Mouse (Mus musculus) regulatory T cell (primary cell): ENCODE results near the gene Arhgap22.

Source experiments
- in situ Hi-C: fragments of 300-600 bp; cut with MboI, MseI; formaldehyde crosslinking; loops from one replicate; pipeline ENCODE4 v1.15.1; 2025; ENCODE audit warnings: high pct_unique_total_duplicates

Gene Arhgap22

DNA sequence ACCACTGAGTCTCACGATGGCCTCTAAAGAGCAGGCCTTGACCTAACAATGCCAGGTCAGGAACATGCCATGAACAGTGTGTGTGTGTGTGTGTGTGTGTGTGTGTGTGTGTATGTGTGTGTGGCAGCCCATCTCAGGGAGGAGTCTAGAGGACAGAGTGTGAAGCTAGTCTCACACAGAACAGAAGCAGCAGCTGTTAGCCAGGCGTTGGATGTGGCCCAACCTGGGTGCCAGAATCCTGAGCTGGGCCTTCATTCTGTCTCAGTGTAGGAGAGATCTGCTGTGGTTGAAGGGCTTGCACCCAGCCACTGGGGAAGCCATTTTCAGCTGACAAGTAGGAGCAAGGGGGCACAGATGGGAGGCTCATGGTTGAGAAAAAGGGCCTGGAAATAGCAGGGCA lies 64.5 kb downstream of the Arhgap22 start:
- in situ Hi-C loops, result no loop called here

DNA sequence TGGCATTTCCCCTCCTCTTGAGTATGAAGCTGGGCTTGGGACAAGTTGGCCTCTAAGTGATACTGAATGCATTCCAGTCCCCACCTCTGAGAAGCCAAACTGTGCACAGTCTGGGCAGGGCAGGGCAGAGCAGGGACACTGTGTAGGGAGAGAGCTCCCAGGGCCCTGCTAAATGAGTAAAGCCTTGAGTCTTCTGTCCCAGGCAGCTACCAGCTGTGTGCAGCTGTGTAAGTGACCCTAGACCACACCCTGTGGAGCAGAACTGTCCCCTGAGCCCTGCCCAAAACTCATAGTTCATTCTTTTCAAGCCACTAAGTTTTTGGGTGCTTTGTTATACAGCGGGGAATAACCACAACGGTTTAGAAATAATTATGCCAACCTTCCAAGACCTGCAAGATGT lies 67.1 kb downstream of the Arhgap22 start:
- in situ Hi-C loops, result no loop called here

DNA sequence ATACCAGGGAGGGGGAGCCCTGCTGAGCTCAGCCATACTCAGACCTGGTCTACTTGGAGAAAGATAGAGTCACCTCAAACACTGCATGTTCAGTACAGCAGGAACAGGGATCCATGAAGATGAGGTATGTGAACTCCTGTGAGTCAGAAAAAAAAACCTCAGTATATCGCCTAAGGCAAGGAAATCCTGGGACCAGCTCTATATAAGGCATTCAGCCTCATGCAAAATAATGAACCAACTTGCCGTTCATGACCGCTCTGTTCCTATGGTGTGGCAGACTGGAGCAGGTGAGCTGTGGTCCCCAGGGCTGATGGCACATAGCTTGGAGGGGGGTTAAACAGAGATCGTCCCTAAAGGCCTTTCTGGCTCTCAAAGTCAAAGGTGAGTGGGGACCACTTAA lies 68.6 kb downstream of the Arhgap22 start:
- in situ Hi-C loops, result no loop called here

DNA sequence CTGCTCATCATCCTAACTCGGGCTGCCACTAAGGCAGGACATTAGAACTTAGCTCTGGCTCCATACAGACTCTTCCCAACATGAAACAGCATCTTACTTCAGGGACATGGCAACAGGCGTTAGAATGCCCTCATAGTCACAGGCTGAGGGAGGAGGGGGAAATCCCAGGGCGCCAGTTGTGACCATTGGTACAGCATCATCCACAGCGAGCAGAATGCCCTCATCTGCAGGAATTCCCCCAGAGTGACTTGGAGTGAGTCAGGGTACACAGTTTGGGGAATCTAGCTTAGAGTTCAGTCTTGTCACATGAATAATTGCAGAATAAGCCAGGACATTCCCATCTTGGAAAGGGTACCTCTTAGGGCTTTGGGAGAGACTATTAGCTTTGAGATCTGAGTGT lies 74.1 kb downstream of the Arhgap22 start:
- in situ Hi-C loops, result no loop called here

DNA sequence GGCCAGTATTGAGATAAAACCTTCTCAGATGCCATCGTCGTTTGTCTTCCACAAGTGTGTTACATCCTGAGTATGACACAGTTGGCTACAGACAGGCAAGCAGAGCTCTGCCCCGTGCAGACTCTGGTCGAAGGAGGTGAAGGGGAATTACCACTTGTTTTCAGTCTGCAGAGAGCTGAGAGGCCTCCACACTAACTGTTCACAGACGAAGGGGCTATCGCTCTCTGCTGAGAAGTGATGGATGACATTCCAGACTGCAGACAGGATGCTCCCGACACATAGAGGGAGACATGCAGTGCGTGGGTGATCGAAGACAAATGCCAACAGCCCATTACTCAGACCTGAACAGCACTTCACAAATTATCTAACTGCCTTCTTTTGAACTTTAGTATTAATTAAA lies 76.2 kb downstream of the Arhgap22 start:
- in situ Hi-C loops, result no loop called here

DNA sequence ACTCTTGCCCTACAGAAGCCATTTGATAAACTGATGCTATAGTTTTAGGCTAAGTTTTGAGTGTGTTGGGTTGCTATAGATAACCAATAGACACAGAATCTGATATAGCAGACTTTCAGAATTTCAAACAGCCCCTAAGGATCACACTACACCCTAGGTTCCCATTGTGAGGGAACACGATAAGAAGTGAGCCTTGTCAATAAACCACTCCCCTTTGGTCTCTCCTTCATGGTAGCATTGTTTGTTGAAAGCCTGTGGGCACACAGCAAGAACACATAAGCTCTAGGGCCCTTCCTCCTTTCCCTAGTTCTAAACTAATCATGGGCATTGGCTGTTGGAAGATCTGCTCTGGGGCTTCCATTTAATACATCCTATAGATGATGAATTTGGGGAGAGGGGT lies 80.7 kb downstream of the Arhgap22 start:
- in situ Hi-C loops, result no loop called here

DNA sequence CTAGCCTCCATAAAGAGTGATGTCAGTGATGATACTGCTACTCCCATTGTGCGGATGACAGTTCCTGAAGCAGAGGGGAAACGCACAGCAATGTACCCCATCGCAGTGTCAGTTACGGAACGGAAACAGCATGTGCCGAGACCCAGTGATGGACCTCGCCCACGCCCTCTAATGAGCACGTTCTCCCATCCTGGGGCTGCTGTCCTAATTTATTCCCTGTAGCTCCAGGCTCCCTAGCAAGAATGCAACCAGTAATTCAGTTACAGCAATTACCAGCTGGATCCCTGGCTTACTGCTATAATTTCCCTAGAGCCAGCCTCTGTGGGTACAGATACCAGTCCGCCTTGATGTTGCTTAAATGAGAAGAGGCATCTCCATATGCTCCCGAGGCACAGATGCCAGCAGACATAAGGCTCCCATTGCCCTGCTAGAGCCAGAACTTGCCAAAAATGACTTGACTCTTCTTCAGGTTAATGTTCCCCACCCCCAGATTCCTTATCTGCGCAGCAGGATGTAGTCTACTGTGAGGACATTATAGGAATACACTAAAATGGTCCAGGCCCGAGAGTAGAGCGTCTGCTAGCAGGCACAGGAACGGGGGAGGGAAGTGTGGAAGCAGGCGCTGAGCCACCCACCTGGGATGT lies 83.0 kb downstream of the Arhgap22 start:
- in situ Hi-C loops, result no loop called here

DNA sequence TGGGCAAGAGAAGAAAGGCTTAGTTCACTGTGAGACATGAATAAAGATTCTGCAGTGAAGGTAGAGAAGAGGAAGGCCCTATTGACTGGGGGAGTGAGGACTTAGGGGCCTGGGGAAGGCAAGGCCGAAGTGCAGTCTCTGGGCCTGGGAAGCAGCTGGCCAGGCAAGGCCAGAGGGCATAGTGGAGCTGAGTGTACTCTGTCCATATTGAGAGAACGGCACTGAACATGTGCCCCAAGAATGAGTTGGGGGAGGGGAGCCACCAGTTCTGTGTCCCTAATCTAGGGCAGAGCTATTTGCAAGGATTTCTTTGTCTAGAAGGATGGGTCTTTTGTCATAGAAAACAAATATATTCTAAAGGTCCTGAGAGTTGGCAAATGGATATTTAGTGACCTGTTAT lies 86.8 kb downstream of the Arhgap22 start:
- in situ Hi-C loops, result loop anchor here (5.0 kb wide), 1 partner anchor 83 kb away; no protein-coding TSS in a partner anchor

DNA sequence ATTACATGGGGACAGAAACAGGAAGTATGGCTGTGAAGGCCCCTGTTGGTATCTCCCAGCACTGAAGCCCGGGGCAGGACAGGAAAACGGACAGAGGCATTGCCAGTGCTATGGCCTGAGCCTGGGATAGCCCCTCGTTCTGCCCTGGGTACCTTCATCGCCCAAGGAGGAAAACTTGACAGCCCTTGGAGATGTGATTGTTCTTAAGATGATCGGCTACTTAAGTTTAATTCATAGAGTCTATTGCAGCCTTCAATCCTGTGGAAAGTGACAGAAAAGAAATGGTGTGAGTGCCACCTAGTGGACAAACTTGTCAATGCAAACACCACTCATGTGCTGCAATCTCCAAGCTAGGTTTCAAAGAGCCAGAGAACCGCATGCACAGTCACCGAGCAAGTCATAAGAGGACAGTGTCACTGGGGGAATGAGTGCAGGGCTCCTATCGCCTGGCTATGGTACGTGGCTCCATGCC lies 89.6 kb downstream of the Arhgap22 start:
- in situ Hi-C loops, result loop anchor here (5.0 kb wide), 1 partner anchor 86 kb away; no protein-coding TSS in a partner anchor

DNA sequence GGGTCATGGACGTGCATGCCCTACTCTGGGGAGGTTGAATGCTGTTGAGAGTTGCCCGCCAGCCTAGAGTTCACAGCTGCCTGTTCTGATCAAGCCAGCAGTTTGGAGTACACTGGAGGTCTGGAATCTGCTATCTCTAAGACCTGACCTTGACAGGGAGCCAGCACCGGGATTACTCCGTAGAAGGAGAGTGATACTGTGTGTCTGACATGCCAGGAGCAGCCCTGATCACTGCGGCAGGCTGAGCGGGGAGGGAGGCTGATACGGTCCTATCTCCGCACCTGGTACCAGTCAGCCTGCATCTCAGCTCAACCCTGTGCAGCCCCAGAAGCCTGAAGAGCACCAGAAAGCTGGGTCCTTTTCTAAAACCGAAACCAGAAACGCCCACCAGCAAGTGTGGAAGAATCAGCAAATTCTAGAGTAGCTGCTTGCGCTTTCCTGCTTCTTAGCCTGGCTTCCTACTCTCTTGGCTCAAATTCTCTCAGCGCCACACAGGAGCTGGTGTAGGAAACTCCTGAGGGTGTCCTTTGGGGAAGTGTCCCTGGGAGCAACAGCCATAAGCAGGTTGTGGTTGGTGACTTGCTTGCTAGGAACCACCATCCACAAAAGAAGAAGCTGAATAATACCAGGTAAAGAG lies 91.9 kb downstream of the Arhgap22 start:
- in situ Hi-C loops, result no loop called here

DNA sequence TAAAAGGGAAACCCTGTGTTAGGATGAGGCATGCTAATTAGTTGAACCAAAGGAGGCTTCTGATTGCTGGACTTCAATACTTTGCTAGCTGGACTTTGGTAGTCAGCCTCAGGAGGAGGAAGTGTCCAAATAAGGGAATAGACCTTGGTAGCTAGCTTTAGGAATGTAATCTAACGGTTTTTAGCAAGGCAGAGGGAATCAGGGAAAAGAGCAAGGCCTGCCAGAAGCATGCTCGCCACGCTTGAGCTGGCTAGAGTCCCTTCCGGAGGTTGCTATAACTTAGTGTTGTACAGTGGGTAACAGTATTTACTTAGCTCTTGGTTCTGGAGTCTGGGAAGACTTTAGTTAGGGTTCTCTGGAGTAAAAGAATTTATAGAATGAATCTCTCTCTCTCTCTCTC lies 96.9 kb downstream of the Arhgap22 start:
- in situ Hi-C loops, result no loop called here

DNA sequence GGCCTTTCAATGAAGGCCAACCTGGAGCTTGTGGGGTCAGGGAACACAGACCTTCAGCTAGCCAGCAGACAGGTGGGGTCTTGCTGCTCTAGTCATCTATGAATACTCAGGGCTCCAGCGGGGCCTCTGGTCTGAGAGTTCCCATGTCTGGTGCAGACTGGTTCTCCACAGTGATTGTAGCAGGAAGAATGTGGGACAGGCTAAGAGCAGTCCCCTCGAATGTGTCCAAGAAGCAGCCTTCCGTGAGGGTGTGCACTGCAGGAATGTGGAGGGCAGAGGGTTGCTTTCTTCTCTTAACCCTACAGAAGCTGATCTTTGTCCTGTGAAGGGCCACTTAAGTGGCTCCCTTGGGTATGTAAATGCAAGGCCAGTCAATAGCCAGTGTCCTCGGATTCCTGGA lies 98.5 kb downstream of the Arhgap22 start:
- in situ Hi-C loops, result no loop called here

DNA sequence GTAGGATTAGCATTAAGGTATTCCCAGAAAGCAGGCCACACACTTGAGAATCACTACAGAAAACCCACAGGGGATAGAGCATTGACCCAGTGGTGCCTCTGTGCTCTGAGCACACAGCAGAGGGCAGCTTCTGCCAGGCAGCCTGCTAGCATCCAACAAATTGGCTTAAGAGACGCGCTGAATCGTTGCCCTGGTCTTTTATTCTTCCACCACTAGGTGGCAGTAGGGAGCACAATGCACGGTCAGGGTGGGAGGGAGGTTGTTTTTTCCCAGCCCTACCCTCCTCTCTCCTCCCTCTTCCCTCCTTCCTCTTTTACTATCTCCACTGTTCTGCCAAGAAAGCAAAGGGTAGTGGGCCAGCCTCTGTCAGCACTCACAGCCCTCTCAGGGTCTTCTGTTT lies 99.8 kb downstream of the Arhgap22 start:
- in situ Hi-C loops, result no loop called here

DNA sequence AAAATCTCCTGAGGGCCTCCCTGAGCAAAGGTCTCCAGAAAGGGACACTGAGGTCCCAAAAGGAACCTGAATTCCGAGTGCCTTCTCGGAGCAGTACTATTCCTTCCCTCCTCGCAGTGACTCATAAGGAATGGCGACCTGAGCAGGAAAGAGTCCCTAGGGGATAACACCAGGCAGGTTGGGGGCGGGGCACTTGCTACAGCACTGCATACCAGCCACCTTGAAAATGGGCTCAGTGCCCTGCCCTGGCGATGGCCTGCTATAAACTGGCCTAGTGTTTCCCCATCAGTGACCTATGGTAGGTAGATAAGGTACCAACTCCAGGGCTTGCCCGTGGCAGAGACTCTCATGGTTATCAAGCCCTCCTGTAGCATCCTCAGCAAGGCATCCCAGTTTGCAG lies 100.3 kb downstream of the Arhgap22 start:
- in situ Hi-C loops, result no loop called here

DNA sequence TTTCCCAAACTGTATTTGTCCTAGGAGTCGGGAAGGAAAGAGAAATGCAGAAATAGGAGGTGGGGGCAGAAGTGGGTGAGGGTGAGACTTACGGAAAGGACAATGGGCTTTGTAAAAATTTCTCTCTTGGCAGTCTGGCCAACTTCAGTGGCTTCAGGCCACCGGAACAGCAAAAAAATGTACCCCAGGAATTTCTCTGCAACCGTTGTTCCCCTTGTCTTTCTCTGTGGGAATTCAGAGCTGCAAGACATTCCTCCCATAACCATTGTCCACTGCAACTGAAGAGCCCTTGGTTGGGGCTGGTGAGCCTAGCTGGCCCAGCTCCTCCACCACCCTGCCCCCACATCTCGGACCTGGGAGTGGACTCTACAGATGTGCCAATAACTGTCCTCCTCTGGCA lies 101.3 kb downstream of the Arhgap22 start:
- in situ Hi-C loops, result no loop called here

DNA sequence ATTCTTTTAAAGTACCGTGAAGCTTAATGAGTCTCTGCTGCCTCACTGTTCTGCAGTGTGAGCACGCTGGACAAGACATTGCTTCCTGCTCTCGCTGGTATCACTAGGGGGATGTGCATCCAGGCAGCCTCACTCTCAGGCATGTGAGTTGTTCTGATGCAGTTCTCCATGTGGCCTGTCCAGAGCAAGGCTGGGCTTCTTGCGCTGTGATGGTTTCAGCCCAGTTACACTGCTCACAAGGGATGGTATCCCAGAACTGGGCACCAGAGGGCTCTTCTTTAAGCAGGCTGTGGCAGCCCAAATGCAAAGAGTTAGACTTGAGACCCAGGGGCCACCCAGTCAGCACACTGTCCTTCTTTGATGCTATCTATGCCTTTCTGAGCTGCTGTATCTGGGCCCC lies 101.9 kb downstream of the Arhgap22 start:
- in situ Hi-C loops, result no loop called here

DNA sequence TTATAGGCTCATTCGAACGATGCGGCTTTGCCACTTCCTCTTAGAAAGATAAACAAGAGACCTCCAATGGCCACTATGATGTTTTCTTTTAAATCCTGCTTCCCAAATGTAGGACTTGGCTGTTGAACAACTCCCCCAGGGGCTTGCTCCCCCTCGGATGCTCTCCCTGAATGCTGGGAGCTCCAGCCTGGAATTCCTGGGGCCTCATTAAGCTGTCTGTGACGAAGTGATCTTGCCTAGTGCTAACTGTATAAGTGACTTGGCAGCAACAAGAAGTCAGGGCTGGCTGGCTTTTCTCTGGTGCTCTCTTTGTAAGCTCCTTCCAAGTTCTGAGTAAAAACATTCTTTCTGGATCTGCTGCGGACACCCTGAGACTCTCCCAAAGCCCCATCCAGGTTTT lies 104.1 kb downstream of the Arhgap22 start:
- in situ Hi-C loops, result no loop called here

DNA sequence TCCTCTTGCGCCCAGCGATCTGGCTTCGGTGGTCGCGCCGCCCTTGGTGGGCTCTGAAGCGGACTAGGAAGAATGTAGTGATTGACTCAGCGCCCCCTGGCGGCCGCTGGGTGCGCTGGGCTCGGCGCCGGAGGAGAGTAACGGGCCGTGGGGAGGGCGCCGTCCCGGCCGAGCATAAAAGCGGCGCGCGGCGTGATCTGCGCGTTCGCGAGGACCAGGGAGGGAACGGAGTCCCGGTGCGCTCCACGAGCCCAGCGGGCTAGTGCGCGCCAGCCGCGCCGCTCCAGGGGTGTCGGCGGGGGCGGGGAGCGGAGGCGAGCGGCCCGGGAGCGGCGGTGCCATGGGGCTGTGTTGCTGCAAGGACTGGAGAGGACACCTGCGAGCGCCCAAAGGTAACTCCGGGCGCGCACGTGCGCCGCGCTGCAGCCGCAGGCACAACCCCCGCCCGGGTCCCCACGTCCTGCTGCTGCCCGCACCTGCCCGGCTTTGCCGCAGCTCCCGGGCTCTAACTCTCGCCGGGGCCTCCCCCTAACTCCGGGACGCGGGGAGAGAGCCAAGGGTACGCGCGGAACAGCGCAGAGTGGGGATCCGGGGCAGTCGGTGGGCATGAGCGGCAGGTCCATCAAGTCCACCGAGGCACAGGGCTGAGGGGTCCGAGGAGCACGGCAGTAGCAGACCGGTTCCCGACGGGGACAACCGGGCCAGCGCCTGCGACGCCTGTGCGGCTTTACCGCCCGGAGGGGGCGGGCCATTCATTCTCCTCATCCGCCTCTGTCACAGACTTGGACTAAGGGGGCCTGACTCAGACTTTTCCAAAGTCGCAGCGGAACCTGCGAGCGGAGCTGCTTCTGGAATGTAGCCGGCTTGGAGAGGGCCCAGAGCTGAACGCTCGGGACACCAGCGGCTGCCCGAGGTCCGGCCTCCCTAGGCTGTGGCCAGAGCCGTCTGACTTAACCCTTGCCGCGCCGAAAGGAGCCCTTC lies 106.0 kb downstream of the Arhgap22 start:
- in situ Hi-C loops, result no loop called here

DNA sequence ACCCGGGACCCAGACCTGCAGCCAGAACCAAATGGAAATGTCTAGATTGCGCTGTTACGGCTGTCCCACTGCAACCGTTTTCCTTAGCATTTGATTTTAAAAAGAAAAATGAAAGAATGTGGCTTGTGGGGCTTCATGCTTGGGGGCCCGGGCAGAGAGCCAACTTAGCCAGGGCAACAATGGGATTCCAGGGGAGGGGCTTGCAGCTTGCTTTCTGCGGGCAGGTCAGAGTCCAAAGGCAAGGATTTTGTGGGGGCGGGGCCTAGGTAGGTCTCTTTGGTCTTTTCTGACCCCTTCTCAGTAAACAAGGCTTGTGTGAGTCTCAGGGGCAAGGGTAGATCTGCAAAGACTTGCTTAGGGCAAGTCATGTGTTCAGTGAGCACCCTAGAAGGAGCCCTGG lies 107.0 kb downstream of the Arhgap22 start:
- in situ Hi-C loops, result no loop called here

DNA sequence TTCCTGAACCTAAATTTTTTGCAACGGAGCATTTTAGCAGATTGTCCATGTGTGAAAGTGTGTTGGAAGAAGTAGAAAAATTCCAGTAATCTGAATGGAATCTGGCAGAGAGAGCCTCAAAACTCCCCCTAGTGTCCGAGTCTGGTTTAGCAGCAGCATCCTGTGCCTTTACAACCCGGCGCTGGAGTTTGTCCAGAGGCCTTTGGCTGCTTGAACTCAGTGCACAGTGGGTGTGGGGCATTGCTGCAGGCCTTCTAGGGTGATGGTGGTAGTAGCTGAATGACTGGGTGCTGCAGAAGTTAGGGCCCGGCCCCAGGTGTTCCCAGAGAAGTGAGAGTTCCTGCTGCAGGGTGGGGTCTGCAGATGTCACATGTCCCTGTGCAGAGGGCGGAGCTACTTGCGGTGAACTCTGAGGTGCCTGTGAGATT lies 108.8 kb downstream of the Arhgap22 start:
- in situ Hi-C loops, result no loop called here

DNA sequence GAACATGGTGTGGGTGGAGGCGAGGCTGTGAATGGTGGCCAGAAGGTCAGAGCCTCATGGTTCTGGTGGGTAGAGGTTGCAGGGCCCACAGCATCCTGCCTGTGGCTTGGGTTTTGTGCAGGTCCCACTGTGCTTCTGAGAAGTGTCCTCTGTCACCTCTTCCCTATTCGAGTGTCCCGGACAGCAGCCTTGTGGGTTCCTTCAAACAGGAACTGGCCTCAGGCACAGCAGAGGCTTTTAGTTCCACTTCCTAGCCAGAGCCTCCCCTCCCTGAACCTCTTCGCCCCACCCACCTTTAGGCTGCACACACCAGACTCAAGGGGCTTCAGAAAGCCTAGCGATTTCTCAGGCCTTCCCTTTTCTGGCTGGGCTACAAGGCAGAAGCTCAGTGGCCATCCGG lies 110.7 kb downstream of the Arhgap22 start:
- in situ Hi-C loops, result no loop called here

DNA sequence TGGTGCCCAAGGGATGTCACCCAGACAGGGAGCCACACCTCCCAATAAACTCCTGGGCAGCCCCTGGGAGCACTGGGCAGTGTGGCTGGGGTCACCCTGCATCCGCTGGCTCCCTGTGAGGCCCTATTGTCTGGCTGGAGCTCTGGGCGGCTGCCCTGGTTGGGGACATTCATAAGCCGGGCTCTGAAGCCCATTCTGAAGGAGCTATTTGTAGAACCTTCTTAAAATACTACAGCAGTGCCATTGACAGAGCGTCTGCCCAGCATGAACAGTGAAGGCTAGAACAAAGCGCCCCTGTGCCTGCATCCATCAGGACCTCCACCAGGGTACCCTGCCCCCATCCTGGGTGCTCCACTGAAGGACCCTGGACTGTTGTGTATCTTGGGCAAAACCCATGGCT lies 114.5 kb downstream of the Arhgap22 start:
- in situ Hi-C loops, result no loop called here
